Mouse (Mus musculus) liver, embryonic 14.5 days (tissue): Measurements from ENCODE around the gene Higd2a.

Experiments used
- CTCF ChIP-seq: IDR thresholded peaks from 2 replicates; pipeline ENCODE4 v1.5.1; 2016; ENCODE audit warnings: antibody characterized with exemption, low read depth, control low read depth
- EP300 ChIP-seq: IDR thresholded peaks from 2 replicates; pipeline ENCODE4 v1.6.1; 2016; ENCODE audit warnings: antibody characterized with exemption, low read depth

DNA sequence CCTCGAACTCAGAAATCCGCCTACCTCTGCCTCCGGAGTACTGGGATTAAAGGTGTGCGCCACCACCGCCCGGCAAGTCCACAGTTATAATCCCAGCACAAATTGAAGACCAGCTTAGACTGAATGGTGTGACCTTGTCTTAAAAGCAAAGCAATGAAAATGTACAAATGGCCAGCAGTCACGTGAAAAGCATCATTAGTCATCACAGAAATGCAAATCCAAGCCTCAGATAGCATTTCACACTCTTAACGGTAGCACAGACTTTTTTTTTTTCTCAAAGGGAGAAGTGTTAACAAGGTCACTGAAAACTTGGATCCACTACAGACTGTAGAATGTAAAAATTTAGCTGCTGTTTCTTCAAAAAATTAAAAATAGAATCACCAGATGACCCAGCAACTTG, 26.3 kb downstream of the Higd2a start:
- TF ChIP-seq EP300 (no peak), CTCF (no peak)
